Mouse (Mus musculus) liver, embryonic 11.5 days (tissue): ENCODE measurements around the gene Kif17. TPM values are rescaled to one million over a fixed set of nuclear protein-coding genes. Genes with fewer than 3 reads are reported as not detected.

Experiments used
- ATAC-seq: fragments of 200-750 bp; cut with Nextera tagmentation; replicated peaks from 2 replicates; pipeline ENCODE4 v1.8.0; 2017; ENCODE audit warnings: moderate number of reproducible peaks, mild to moderate bottlenecking, moderate TSS enrichment, moderate library complexity; ENCODE audit not compliant: low FRiP score
- DNase-seq: peaks from one replicate; pipeline ENCODE4 v3.0.0-alpha.2; 2017; ENCODE audit warnings: low spot score
- H3K27ac ChIP-seq: fragments of 300-500 bp; sonication (generic); 2 replicates; pipeline ENCODE4 v1.5.1; 2014; ENCODE audit warnings: mild to moderate bottlenecking, low read depth, low read length, control low read depth
- H3K27me3 ChIP-seq: fragments of 300-500 bp; sonication (generic); replicated peaks from 2 replicates; pipeline ENCODE4 v1.6.1; 2014; ENCODE audit warnings: low read length, mixed read lengths; ENCODE audit not compliant: control insufficient read depth, insufficient read depth
- H3K36me3 ChIP-seq: fragments of 300-500 bp; sonication (generic); 2 replicates; pipeline ENCODE4 v1.6.1; 2014; ENCODE audit warnings: mild to moderate bottlenecking, low read length, moderate library complexity, mixed read lengths; ENCODE audit not compliant: control insufficient read depth, insufficient read depth
- H3K4me1 ChIP-seq: fragments of 300-500 bp; sonication (generic); replicated peaks from 2 replicates; pipeline ENCODE4 v1.6.1; 2014; ENCODE audit warnings: low read length, mixed read lengths; ENCODE audit not compliant: control insufficient read depth, insufficient read depth
- H3K4me2 ChIP-seq: fragments of 300-500 bp; sonication (generic); 2 replicates; pipeline ENCODE4 v1.6.1; 2014; ENCODE audit warnings: mild to moderate bottlenecking, control low read depth, moderate library complexity
- H3K4me3 ChIP-seq: fragments of 300-500 bp; sonication (generic); 2 replicates; pipeline ENCODE4 v1.5.1; 2014; ENCODE audit warnings: low read depth, low read length, control low read depth
- H3K9ac ChIP-seq: fragments of 300-500 bp; sonication (generic); 2 replicates; pipeline ENCODE4 v1.6.1; 2014; ENCODE audit warnings: low read depth, low read length, control low read depth
- H3K9me3 ChIP-seq: fragments of 300-500 bp; sonication (generic); 2 replicates; pipeline ENCODE4 v1.6.1; 2016; ENCODE audit warnings: low read length, inconsistent platforms, mixed read lengths; ENCODE audit not compliant: control insufficient read depth
- WGBS: fragments of 180-500 bp; shearing (Covaris S2); extraction: QIAGEN DNeasy Blood & Tissue Kit; methylation state at CpG from one replicate; pipeline ENCODE4 v1.1.7; 2014; 5-methylcytosine and 5-hydroxymethylcytosine counted together
- polyA plus RNA-seq: library from polyadenylated mRNA; unstranded; fragments of >200 nt; fragmentation: Nextera tagmentation; extraction: Ambion mirVana; gene quantifications from 2 replicates; pipeline ENCODE4 v1.2.1, GENCODE M21; 2014

Gene Kif17
- polyA plus RNA-seq, 1 experiment from 2014 or later: 0.34 TPM

DNA sequence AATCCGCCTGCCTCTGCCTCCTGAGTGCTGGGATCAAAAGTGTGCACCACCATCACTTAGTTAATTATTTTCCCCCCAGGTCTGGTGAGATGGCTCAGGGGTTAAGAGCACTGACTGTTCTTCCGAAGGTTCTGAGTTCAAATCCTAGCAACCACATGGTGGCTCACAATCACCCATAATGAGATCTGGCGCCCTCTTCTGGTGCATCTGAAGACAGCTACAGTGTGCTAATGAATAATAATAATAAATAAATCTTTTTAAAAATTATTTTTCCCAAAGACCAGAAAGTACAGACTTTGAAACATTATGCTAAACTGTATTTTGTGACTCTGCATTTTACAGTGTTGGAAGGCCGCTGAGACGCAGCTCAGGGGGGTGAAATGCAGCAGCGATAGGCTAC, 85.4 kb downstream of the Kif17 start:
- Histone ChIP-seq H3K27me3 (peaks cover 4% of the 10 kb centered on the region), H3K4me3 (no peak overlapping the region), H3K27ac (no peak overlapping the region), H3K9me3 (no peaks in the 10 kb centered on the region), H3K9ac (no peak overlapping the region), H3K36me3 (no peaks in the 10 kb centered on the region), H3K4me1 (no peaks in the 10 kb centered on the region; the same call in 1 of the 2 replicates), H3K4me2 (no peak overlapping the region)
- WGBS: 77% methylated on average over 6 of the region's 6 CpGs
- DNase-seq (no peak), ATAC-seq (no peak)

GRCm38 (mm10) chr4:138336876-138337275, 86.6 kb downstream of the Kif17 start:
- WGBS: 64% methylated on average over 5 of the region's 5 CpGs
- no peak overlapping the region for H3K4me3 ChIP-seq

GRCm38 (mm10) chr4:138337341-138337740, 87.1 kb downstream of the Kif17 start:
- Histone ChIP-seq H3K36me3 (no peaks in the 10 kb centered on the region), H3K9me3 (no peaks in the 10 kb centered on the region)
- no peak for ATAC-seq

More at GRCm38 (mm10) chr4:138336876-138337275, 86.6 kb downstream of the Kif17 start:
- H3K36me3 ChIP-seq: no peaks in the 10 kb centered on the region
- H3K27me3 ChIP-seq: no peaks in the 10 kb centered on the region; the same call in none of the 2 replicates
- H3K27ac ChIP-seq: no peak overlapping the region
- H3K4me2 ChIP-seq: no peak overlapping the region
- H3K9me3 ChIP-seq: no peaks in the 10 kb centered on the region
- no peak for DNase-seq
- no peaks in the 10 kb centered on the region; the same call in 1 of the 2 replicates for H3K4me1 ChIP-seq
- H3K9ac ChIP-seq: no peak overlapping the region
- no peak for ATAC-seq

GRCm38 (mm10) chr4:138339963-138340362, 89.7 kb downstream of the Kif17 start:
- ATAC-seq (no peak), DNase-seq (no peak)
- Histone ChIP-seq H3K4me1 (no peaks in the 10 kb centered on the region; the same call in 1 of the 2 replicates), H3K27ac (no peak overlapping the region), H3K9ac (no peak overlapping the region), H3K4me3 (no peak overlapping the region), H3K9me3 (no peaks in the 10 kb centered on the region), H3K36me3 (no peaks in the 10 kb centered on the region), H3K4me2 (no peak overlapping the region), H3K27me3 (no peaks in the 10 kb centered on the region; the same call in 1 of the 2 replicates)
- WGBS: 37% methylated on average over 4 of the region's 4 CpGs

More at GRCm38 (mm10) chr4:138337341-138337740, 87.1 kb downstream of the Kif17 start:
- no peak for DNase-seq
- 69% methylated on average over 9 of the region's 9 CpGs for WGBS
- no peaks in the 10 kb centered on the region; the same call in none of the 2 replicates for H3K27me3 ChIP-seq
- H3K4me1 ChIP-seq: no peaks in the 10 kb centered on the region; the same call in 1 of the 2 replicates
- no peak overlapping the region for H3K4me2 ChIP-seq
- H3K4me3 ChIP-seq: no peak overlapping the region
- H3K27ac ChIP-seq: no peak overlapping the region
- H3K9ac ChIP-seq: no peak overlapping the region

GRCm38 (mm10) chr4:138341393-138341792, 91.2 kb downstream of the Kif17 start:
- DNase-seq (no peak), ATAC-seq (no peak)
- H3K4me2 ChIP-seq: no peak overlapping the region
- no peak overlapping the region for H3K27ac ChIP-seq
- no peaks in the 10 kb centered on the region; the same call in 1 of the 2 replicates for H3K27me3 ChIP-seq
- H3K36me3 ChIP-seq: no peaks in the 10 kb centered on the region
- no peaks in the 10 kb centered on the region; the same call in 1 of the 2 replicates for H3K4me1 ChIP-seq
- H3K9me3 ChIP-seq: no peaks in the 10 kb centered on the region
- H3K4me3 ChIP-seq: no peak overlapping the region
- WGBS: 64% methylated on average over 8 of the region's 8 CpGs
- no peak overlapping the region for H3K9ac ChIP-seq

DNA sequence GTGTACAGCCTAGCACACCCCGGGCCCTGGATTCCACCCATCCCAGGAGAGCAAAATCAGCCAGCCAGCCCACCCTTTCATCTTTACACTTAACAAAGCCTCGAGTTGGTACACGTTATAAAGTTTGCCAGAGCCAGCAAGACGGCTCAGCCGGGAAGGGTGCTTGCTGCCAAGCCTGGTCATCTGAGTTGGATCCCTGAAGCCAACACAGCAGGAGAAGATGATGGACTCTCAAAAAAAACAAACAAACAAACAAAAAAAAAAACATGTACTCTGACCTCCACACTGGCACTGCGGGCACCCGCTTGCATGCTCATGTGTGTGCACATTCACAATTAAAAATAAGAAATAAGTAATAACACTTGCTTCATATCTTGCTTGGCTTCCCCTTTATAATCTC, 91.8 kb downstream of the Kif17 start:
- Histone ChIP-seq H3K9me3 (no peaks in the 10 kb centered on the region), H3K27ac (no peak overlapping the region), H3K4me2 (no peak overlapping the region), H3K9ac (no peak overlapping the region), H3K4me3 (no peak overlapping the region), H3K27me3 (no peaks in the 10 kb centered on the region; the same call in 1 of the 2 replicates), H3K36me3 (no peaks in the 10 kb centered on the region), H3K4me1 (no peaks in the 10 kb centered on the region; the same call in 1 of the 2 replicates)
- 84% methylated on average over 7 of the region's 7 CpGs for WGBS
- DNase-seq: no peak
- no peak for ATAC-seq

- H3K4me3 ChIP-seq: no peak overlapping the region
- H3K27me3 ChIP-seq: no peaks in the 10 kb centered on the region; the same call in 1 of the 2 replicates
- no peaks in the 10 kb centered on the region for H3K9me3 ChIP-seq
- no peaks in the 10 kb centered on the region; the same call in 1 of the 2 replicates for H3K4me1 ChIP-seq
- WGBS: 62% methylated on average over 6 of the region's 6 CpGs
- H3K9ac ChIP-seq: no peak overlapping the region
- no peak for ATAC-seq
- no peak for DNase-seq
- no peak overlapping the region for H3K4me2 ChIP-seq
- H3K36me3 ChIP-seq: no peaks in the 10 kb centered on the region
- peak overlapping the region; percentile 50 for H3K27ac ChIP-seq
These were observed 92.5 kb downstream of the Kif17 start for GRCm38 (mm10) chr4:138342778-138343177.

DNA sequence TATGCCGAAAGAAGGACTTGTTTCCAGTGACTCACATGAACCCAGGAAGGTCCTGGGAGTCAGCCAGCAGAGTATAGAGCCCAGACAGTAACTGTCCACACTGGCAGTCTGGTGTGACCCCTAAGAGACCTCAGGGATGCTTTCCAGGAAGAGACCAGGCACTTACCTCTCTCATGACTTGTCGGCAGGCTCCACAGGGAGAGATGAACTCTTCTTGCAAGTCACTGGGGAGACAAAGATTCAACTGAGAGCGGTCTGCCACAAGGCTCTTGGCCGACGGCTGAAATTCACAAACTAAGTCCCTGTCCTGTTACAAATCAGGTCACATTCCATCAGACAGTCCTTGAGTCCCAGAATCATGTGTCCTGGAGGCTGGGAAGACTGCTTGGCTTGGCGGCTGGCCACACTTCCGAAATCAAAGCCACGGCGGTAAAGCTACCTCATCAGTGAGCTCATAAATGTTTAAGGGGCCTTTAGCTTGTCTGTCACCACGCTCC, 93.2 kb downstream of the Kif17 start:
- H3K9ac ChIP-seq: no peak overlapping the region
- no peak overlapping the region for H3K4me3 ChIP-seq
- H3K27me3 ChIP-seq: no peaks in the 10 kb centered on the region; the same call in 1 of the 2 replicates
- H3K9me3 ChIP-seq: no peaks in the 10 kb centered on the region
- no peak for ATAC-seq
- no peaks in the 10 kb centered on the region; the same call in 1 of the 2 replicates for H3K4me1 ChIP-seq
- 81% methylated on average over 10 of the region's 10 CpGs for WGBS
- H3K27ac ChIP-seq: peak overlapping the region; percentile 50
- no peak for DNase-seq
- H3K36me3 ChIP-seq: no peaks in the 10 kb centered on the region
- no peak overlapping the region for H3K4me2 ChIP-seq
